Mouse (Mus musculus): ENCODE measurements around the gene Syne2. TPM values are rescaled to one million over a fixed set of nuclear protein-coding genes. Genes with fewer than 3 reads are reported as not detected.

Gene Syne2
- polyA plus RNA-seq, 1 experiment from 2014 or later = 42.6 TPM

GRCm38 (mm10) chr12:75823475-75823874 is 5.5 kb downstream of the Syne2 start:
- no peak overlapping the region for H3K9ac ChIP-seq (ENCODE audit: low read depth, low read length)
- no peak overlapping the region for H3K4me2 ChIP-seq (ENCODE audit: low read length)
- no peak overlapping the region for H3K4me3 ChIP-seq (ENCODE audit: low read length)
- peaks cover 6% of the 10 kb centered on the region for H3K4me1 ChIP-seq (ENCODE audit: control insufficient read depth, insufficient read depth, low read depth, low read length)
- H3K9me3 ChIP-seq (ENCODE audit: control insufficient read depth, low read length) = no peaks in the 10 kb centered on the region
- H3K27me3 ChIP-seq (replicated peaks; ENCODE audit: control insufficient read depth, insufficient read depth, low read length) = no peaks in the 10 kb centered on the region; the same call in 1 of the 2 replicates
- ATAC-seq = no peak
- 97% methylated on average over 6 of the region's 6 CpGs for WGBS
- H3K27ac ChIP-seq (ENCODE audit: low read depth, low read length) = no peak overlapping the region
- H3K36me3 ChIP-seq (ENCODE audit: control insufficient read depth, insufficient read depth, low read length) = no peaks in the 10 kb centered on the region

- WGBS = 92% methylated on average over 7 of the region's 7 CpGs
- Histone ChIP-seq H3K27me3 (replicated peaks; ENCODE audit: control insufficient read depth, insufficient read depth, low read length) (no peaks in the 10 kb centered on the region; the same call in 1 of the 2 replicates), H3K4me2 (ENCODE audit: low read length) (no peak overlapping the region)
Observed at GRCm38 (mm10) chr12:75825458-75825857, 7.5 kb downstream of the Syne2 start.

GRCm38 (mm10) chr12:75826699-75827353 is 8.9 kb downstream of the Syne2 start:
- no peaks in the 10 kb centered on the region; the same call in 1 of the 2 replicates for H3K4me1 ChIP-seq (ENCODE audit: control insufficient read depth, insufficient read depth, low read depth, low read length)
- no peak overlapping the region for H3K27ac ChIP-seq (ENCODE audit: low read depth, low read length)
- 66% methylated on average over 10 of the region's 10 CpGs for WGBS
- no peaks in the 10 kb centered on the region for H3K9me3 ChIP-seq (ENCODE audit: control insufficient read depth, low read length)
- H3K36me3 ChIP-seq (ENCODE audit: control insufficient read depth, insufficient read depth, low read length) = no peaks in the 10 kb centered on the region
- H3K9ac ChIP-seq (ENCODE audit: low read depth, low read length) = no peak overlapping the region
- ATAC-seq = no peak
- H3K4me2 ChIP-seq (ENCODE audit: low read length) = no peak overlapping the region
- H3K4me3 ChIP-seq (ENCODE audit: low read length) = no peak overlapping the region
- H3K27me3 ChIP-seq (replicated peaks; ENCODE audit: control insufficient read depth, insufficient read depth, low read length) = no peaks in the 10 kb centered on the region; the same call in 1 of the 2 replicates

More at GRCm38 (mm10) chr12:75825458-75825857, 7.5 kb downstream of the Syne2 start:
- Histone ChIP-seq H3K27ac (ENCODE audit: low read depth, low read length) (no peak overlapping the region), H3K36me3 (ENCODE audit: control insufficient read depth, insufficient read depth, low read length) (no peaks in the 10 kb centered on the region), H3K4me1 (ENCODE audit: control insufficient read depth, insufficient read depth, low read depth, low read length) (no peaks in the 10 kb centered on the region; the same call in 1 of the 2 replicates), H3K9ac (ENCODE audit: low read depth, low read length) (no peak overlapping the region), H3K9me3 (ENCODE audit: control insufficient read depth, low read length) (no peaks in the 10 kb centered on the region), H3K4me3 (ENCODE audit: low read length) (no peak overlapping the region)
- ATAC-seq = no peak

- H3K36me3 ChIP-seq (ENCODE audit: control insufficient read depth, insufficient read depth, low read length) = no peaks in the 10 kb centered on the region
- no peak for ATAC-seq
- no peaks in the 10 kb centered on the region; the same call in 1 of the 2 replicates for H3K27me3 ChIP-seq (replicated peaks; ENCODE audit: control insufficient read depth, insufficient read depth, low read length)
- H3K27ac ChIP-seq (ENCODE audit: low read depth, low read length) = no peak overlapping the region
- no peaks in the 10 kb centered on the region for H3K4me1 ChIP-seq (ENCODE audit: control insufficient read depth, insufficient read depth, low read depth, low read length)
- no peak overlapping the region for H3K9ac ChIP-seq (ENCODE audit: low read depth, low read length)
- no peak overlapping the region for H3K4me3 ChIP-seq (ENCODE audit: low read length)
- 87% methylated on average over 15 of the region's 15 CpGs for WGBS
- no peaks in the 10 kb centered on the region for H3K9me3 ChIP-seq (ENCODE audit: control insufficient read depth, low read length)
- no peak overlapping the region for H3K4me2 ChIP-seq (ENCODE audit: low read length)
Observed at GRCm38 (mm10) chr12:75827751-75828150, 9.8 kb downstream of the Syne2 start.

GRCm38 (mm10) chr12:75829616-75830015 is 11.7 kb downstream of the Syne2 start:
- Histone ChIP-seq H3K27me3 (replicated peaks; ENCODE audit: control insufficient read depth, insufficient read depth, low read length) (no peaks in the 10 kb centered on the region; the same call in 1 of the 2 replicates), H3K9ac (ENCODE audit: low read depth, low read length) (no peak overlapping the region), H3K36me3 (ENCODE audit: control insufficient read depth, insufficient read depth, low read length) (no peaks in the 10 kb centered on the region), H3K27ac (ENCODE audit: low read depth, low read length) (no peak overlapping the region), H3K9me3 (ENCODE audit: control insufficient read depth, low read length) (no peaks in the 10 kb centered on the region), H3K4me3 (ENCODE audit: low read length) (no peak overlapping the region), H3K4me2 (ENCODE audit: low read length) (no peak overlapping the region), H3K4me1 (ENCODE audit: control insufficient read depth, insufficient read depth, low read depth, low read length) (no peaks in the 10 kb centered on the region)
- WGBS = 61% methylated on average over 5 of the region's 5 CpGs
- ATAC-seq = no peak

GRCm38 (mm10) chr12:75833149-75833959 is 15.4 kb downstream of the Syne2 start:
- no peaks in the 10 kb centered on the region for H3K27me3 ChIP-seq (replicated peaks; ENCODE audit: control insufficient read depth, insufficient read depth, low read length)
- no peaks in the 10 kb centered on the region for H3K36me3 ChIP-seq (ENCODE audit: control insufficient read depth, insufficient read depth, low read length)
- no peaks in the 10 kb centered on the region for H3K9me3 ChIP-seq (ENCODE audit: control insufficient read depth, low read length)
- 66% methylated on average over 12 of the region's 12 CpGs for WGBS
- no peak overlapping the region for H3K9ac ChIP-seq (ENCODE audit: low read depth, low read length)
- H3K4me2 ChIP-seq (ENCODE audit: low read length) = no peak overlapping the region
- ATAC-seq = no peak
- no peak overlapping the region for H3K4me3 ChIP-seq (ENCODE audit: low read length)
- H3K27ac ChIP-seq (ENCODE audit: low read depth, low read length) = no peak overlapping the region
- H3K4me1 ChIP-seq (ENCODE audit: control insufficient read depth, insufficient read depth, low read depth, low read length) = peaks cover 4% of the 10 kb centered on the region

GRCm38 (mm10) chr12:75833960-75834729 is 16.2 kb downstream of the Syne2 start:
- H3K27ac ChIP-seq (ENCODE audit: low read depth, low read length) = no peak overlapping the region
- no peaks in the 10 kb centered on the region for H3K27me3 ChIP-seq (replicated peaks; ENCODE audit: control insufficient read depth, insufficient read depth, low read length)
- no peak overlapping the region for H3K4me3 ChIP-seq (ENCODE audit: low read length)
- no peak overlapping the region for H3K9ac ChIP-seq (ENCODE audit: low read depth, low read length)
- H3K9me3 ChIP-seq (ENCODE audit: control insufficient read depth, low read length) = no peaks in the 10 kb centered on the region
- no peaks in the 10 kb centered on the region for H3K36me3 ChIP-seq (ENCODE audit: control insufficient read depth, insufficient read depth, low read length)
- H3K4me1 ChIP-seq (ENCODE audit: control insufficient read depth, insufficient read depth, low read depth, low read length) = peaks cover 4% of the 10 kb centered on the region
- ATAC-seq = no peak
- H3K4me2 ChIP-seq (ENCODE audit: low read length) = no peak overlapping the region
- WGBS = 76% methylated on average over 14 of the region's 14 CpGs

GRCm38 (mm10) chr12:75836524-75836962 is 18.6 kb downstream of the Syne2 start:
- no peak overlapping the region for H3K9ac ChIP-seq (ENCODE audit: low read depth, low read length)
- ATAC-seq = no peak
- no peaks in the 10 kb centered on the region for H3K36me3 ChIP-seq (ENCODE audit: control insufficient read depth, insufficient read depth, low read length)
- no peaks in the 10 kb centered on the region for H3K9me3 ChIP-seq (ENCODE audit: control insufficient read depth, low read length)
- H3K4me3 ChIP-seq (ENCODE audit: low read length) = no peak overlapping the region
- no peaks in the 10 kb centered on the region for H3K27me3 ChIP-seq (replicated peaks; ENCODE audit: control insufficient read depth, insufficient read depth, low read length)
- peak overlapping the region; percentile 17; the same call in 1 of the 2 replicates for H3K4me2 ChIP-seq (ENCODE audit: low read length)
- H3K4me1 ChIP-seq (ENCODE audit: control insufficient read depth, insufficient read depth, low read depth, low read length) = peaks cover 4% of the 10 kb centered on the region
- H3K27ac ChIP-seq (ENCODE audit: low read depth, low read length) = no peak overlapping the region
- 56% methylated on average over 11 of the region's 11 CpGs for WGBS
